Mouse (Mus musculus) frontal cortex, postnatal 10 days (tissue): Measurements from ENCODE around the gene Gm45808.
"Not testable (repeated sequence)": the region's sequence is repeated elsewhere in the genome, so short reads cannot be mapped to it uniquely, and the experiment has no call there.

Experiments
- DNase-seq, 2 experiments: peaks; one replicate each; pipeline ENCODE4 v3.0.0; 2022; ENCODE audit warnings: low spot score in 2 of 2, mixed read lengths in 1 of 2

Gm45808 gene

DNA sequence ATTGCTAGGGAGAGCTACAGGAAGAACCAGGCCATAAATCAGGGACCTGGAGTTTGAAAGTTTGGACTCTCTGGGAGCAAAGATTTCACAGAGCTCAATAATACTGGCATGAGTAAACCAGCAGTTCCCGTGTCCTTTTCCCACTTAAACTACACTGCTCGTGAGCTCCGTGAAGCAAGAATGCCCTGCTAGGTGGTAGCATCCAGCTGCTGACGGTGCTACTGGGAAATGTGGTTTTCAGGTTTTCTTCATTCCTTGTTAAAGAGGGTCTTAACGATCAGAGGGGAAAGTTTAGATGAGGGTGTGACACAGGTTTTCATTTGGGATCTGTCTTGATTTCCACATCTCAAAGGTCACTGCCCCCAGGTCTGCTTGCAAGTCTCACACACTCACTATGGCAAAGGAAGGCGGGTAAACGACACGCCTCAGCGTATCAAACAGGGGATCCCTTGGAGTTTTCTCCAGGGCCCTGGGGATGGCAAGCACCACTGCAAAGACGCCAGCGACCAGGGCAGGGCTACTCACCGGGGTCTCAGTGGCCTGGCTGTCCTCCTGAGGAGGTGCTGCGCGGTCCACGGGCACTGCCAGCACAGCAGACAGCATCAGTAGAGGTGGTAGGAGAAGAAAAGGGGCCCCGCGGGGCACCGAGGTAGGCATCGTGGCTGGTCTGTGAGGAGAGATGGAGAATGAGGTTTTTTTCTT is 22.7 kb upstream of the Gm45808 start:
- no peak for DNase-seq

DNA sequence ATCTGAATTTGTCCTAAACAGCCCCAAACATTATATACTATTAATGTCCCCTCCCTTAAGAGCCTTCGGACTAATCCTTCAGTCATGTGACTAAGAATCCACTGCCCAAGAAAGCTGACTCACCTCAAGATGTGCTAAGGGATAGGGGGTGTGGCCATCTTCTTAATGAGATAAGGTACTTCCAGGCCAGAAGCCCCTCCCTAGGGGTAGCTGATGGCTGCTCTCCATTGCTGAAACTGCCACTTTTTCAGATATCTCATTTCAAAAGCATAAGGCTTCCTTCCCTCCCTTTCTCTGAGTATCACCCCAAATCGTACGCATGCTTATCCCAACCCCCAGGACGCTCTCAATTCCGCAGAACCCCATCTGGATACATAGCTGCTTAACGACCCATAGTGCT is 21.9 kb upstream of the Gm45808 start:
- DNase-seq: no peak

DNA sequence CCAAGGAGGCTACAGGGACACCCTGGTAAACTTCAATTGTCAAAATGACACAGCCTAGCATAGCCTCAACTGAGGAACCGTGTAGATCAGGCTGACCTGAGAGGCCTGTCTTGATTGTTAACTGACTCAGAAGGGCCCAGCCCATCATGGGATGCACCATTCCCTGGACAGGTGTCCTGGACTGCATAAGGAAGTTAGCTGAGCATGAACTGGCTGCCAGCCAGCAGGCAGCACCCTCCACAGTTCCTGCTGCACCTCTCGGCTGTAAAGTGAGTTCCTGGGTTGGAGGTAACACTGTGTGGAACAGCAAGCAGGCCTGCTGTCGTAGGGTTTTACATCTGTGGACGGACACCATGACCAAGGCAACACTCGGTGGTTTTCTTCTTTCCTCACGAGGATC is 21.0 kb upstream of the Gm45808 start:
- DNase-seq: no peak

DNA sequence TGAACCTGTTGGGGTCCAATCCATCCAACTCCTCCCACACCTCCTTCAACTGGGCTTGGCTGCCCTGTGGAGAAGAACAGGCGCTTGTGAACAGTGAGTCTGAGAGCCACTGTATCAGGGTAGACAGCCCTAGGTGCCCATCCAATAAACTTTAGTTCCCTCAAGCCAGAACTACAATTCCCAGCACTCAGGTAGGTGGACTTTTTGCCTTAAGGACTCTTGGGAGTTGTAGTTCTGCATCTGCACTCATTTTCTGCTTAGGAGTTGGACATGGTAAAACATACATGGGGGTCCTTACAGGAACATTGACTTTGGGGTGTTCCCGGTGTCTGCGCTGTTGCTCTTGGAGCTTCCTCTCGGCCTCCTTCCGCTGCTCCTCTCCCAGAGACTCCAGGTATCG is 11.8 kb upstream of the Gm45808 start:
- no peak for DNase-seq

DNA sequence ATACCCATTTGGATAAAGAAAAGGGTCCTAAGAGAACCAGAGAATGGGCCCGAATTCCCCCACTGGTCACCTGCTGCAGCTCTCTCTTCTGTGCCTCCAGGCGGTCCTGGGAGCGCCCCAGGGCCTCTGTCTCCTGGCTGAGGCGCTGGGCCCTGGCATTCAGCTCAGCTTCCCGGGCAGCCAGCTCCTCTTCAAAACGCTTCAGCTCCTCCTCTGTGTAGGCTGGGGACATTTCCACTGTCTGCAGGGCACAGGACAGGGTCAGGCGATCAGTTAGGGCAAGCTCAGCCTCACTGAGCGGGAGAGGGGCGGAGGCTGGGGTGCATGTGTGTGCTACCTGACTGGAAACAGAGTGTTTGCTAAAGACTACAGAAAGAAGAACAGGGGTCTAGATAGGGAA is 7.9 kb upstream of the Gm45808 start:
- no peak for DNase-seq

DNA sequence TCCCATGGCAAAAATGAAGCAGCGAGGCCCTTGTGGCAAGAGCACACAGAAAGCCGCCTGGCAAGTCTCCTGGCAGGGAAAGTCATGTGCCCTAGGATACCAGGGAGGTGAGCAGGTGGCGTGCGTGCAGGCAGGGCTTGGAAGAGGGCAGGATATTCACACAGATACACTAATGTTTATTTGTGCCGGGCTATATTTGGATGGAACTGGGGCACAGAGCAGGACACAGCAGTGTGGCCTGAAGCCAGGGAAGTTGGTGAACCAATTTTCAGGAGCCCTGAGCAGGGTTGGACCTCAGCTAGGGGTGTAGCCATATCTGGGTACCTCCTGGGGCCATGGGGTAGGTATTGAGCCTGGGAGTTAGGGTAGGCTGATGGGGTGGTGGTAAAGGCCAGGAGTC is 6.3 kb upstream of the Gm45808 start:
- DNase-seq: no peak

DNA sequence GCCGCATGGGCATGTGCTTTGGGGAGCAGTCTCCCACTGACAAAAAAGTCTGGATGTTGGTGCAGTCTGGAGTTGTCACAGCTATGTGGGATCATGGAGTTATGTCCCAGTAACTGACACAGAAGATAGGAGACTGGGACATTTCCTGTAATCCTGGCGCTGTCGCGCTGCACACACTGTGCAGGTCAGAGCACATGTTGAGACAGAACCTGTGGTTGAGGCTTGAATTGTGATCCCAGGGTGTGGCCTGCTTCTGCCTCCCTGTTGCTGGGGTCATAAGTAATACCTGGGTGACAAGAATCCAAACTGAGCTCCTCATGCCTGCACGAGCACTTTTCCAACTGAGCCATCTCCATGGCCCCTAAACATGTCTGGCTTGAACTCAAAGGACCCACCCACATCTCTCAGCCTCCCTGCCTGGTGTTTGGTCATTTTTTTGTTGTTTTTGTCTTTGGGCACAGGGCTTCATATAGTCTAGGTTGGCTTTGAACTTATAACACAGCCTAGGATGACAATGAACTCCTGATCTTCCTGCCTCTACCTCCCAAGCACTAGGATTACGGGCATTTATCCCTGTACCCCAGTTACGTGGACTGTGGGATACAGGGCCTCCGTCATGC is 5.7 kb upstream of the Gm45808 start:
- no peak for DNase-seq

DNA sequence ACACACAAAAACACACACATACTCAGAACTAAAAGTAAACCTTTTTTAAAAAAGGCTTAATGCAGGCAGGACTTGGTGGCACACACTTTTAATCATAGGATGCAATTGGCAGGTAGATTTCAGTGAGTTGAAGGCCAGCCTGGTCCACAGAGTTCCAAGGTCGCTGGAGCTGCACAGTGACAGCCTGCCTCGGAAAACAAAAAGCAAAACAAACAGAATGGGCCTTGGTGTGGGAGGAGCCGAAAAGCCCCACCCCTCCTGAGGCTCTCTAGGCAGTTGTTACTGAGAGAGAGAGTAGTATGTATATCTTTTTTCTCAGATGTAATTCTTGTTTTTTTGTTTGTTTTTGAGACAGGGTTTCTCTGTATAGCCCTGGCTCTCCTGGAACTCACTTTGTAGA is 4.7 kb upstream of the Gm45808 start:
- DNase-seq: no peak

DNA sequence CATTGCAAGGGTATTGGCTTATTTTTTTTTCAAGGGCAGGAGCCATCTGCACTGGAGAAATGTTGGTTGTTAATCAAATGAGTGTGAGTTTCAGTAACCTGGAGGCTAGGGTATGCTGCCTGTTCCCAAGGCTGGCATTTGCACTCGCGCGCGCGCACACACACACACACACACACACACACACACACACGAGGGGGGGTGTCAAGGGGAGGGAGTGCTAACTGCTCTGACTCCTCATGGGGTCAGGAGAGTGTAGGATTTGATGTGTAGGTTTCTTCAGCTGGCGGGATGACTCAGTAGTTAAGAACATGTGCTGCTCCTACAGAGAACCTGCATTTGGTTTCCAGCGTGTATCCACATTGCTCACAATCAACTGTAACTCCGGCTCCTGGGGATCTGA is 4.2 kb upstream of the Gm45808 start:
- DNase-seq: no peak

DNA sequence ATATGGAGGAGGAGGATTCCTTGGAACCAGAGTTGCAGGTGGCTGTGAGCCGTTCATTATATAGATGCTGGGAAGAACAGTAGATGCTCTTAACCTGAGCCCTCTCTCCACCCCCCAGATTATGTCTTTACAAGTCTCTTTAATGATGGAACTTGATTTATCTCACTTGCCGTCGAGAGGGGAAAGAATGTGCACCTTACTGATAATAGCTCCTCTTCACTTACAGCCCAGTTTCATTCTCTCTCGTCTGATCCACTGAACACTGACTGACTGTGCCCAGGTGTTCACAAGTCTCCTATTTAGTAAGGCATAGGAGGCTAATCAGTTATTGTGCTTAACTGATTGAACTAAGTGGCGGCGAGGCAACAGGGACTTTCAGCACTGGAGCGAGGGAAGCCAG is 3.0 kb upstream of the Gm45808 start:
- no peak for DNase-seq

DNA sequence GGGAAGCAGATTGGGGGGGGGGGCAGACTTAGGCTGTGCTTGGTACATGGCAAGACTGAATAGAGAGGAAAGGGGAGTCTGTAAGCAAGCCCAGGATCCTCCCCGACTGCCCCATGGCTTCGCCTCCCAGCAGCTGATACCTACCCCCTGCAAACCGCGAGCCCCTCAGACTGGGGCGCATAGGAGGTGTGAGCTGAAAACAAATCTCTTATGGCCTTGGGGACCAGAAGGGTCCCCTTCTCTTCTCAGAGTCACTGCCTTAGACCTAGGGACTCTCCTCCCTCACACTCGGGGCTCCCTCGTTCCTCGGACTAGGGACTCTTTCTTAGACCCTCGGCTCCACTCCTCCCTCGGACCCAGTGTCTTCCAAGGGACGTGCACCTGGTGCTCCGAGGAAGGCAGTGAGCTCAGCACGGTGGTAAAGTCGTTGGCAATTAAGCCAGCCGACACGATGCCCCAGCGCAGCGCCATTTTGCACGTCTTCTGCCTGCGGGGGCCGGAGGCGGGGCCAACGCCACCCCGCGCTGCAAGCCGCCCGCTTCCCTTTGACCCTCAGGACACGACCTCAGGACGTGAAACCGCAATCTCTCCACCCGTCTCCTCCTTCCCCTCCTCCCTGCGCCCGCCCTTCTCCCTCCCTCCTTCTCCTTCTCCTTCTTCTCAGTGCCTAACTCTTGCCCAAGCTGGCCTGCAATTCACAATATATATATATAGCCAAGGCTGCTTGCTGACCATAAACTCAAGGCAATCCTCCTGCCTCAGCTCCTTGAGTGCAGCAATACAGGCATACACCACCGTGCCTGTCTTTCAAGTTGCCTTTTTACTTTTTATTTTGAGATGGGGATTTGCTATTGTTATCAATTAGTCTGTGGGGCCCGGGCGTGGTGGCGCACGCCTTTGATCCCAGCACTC is 1.9 kb upstream of the Gm45808 start, which contains the start of gene Dhdh:
Gene Dhdh (minus strand): TSS at position 513 of the 912 bp plus-strand sequence.
- DNase-seq: no peak

DNA sequence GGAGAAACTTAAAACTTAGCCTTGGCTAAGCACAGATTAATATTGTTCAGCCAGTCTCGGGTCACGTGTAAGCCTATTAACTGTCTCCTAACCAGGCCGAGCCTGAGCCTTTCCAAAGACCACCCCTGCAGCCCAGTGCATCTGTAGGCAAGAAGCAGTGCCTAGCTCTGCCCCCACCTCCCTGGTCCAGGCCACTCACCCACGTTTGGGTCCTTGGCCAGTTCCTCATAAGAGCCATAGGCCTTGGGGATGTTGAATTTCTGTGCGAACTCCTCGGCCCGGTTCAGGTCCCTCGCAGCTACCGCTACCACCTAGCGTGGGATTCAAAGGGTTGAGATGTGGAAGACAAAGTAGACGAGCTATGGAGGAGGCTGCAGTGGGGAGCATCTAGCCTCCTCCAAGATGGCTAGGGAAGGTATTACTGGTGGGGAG is 1.3 kb upstream of the Gm45808 start:
- no peak for DNase-seq

DNA sequence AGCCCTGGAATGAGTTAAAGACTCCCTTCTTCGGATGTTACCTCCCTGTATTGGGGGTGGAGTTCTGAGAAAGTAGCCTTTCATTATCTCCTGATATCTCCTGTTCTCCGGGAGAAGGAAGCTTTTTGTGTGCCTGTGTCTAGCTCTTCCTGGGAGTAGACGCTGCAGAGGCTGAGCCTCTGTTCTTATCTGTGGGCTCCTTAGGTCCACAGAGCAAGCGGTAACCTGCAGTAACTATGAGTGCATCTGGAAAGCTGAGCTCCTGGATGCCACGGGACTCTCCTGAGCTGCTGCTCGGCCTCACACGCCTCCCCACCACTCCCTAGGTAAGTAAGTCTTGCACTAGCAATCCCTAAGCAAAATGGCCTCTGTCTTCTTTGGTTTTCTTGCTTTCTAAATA is 453 bp downstream of the Gm45808 start:
- no peak for DNase-seq

DNA sequence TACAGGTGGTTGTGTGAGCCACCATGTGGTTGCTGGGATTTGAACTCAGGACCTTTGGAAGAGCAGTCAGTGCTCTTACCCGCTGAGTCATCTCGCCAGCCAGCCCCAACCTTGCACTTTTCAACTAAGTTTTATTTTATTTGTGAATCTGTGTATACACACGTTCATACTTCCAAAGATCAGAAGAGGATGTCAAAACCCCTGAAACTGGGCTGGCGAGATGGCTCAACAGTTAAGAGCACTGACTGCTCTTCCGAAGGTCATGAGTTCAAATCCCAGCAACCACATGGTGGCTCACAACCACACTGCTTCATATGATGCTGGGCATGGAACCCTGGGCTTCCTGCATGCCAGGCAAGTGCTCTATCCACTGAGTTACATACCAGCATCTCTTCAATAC is 1.6 kb downstream of the Gm45808 start:
- not testable (repeated sequence) for DNase-seq

DNA sequence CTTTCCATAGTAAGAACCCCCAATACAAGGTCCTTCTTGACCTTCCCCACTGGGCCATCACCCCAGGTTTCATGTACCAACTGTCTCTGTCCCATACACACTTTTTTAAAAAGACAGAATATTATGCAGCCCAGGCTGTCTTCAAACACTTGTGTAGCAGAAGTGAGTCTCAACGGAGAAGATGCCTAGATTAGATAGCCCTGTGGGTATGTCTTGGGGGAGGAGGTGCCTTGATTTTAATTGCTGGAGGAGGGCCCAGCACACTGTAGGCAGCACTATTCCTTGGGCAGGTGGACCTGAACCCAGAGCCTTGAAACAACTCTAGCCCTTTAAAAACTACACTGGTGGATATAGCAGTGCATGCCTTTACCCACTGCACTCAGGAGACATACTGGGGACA is 4.4 kb downstream of the Gm45808 start:
- no peak for DNase-seq

DNA sequence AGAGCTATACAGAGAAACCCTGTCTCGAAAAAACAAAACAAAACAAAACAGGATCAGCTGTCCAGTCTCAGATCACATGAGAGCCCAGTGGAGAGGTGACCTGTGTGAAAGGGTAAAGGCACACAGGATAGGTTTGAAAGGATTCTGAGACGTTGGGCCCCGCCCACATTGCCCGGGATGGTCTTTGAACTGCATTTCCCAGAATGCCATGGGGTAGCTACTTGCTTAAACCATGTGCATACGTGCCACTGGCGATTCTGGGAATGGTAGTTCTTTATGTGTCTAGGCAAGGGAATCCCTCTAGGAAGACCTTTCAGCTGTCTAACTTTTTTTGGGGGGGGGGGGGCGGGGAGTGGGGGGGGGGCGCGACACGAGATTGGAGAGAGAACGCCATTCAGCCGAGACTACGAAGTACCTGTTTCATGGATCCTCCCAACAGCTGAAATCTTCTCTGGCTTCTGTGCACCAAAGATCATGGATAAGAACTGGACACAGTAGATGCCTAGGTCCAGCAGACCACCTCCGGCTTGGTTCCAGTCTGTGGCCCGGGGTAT is 5.2 kb downstream of the Gm45808 start, which contains the start of gene Tulp2:
Gene Tulp2 (plus strand): TSS at position 504 of the 554 bp plus-strand sequence.
- peak; percentile 58 to 63 for DNase-seq

DNA sequence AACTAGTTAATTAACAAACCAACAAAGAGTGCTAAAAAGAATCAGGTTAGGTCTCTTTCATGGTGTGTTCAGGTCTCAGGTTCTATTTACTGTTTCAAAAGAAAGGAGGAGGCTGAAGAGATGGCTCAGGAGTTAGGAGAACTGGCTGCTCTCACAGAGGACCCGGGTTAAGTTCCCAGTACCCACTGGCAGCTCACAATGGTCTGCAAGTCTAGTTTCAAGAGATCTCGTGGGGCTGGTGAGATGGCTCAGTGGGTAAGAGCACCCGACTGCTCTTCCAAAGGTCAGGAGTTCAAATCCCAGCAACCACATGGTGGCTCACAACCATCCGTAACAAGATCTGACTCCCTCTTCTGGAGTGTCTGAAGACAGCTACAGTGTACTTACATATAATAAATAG is 6.3 kb downstream of the Gm45808 start:
- not testable (repeated sequence) for DNase-seq

DNA sequence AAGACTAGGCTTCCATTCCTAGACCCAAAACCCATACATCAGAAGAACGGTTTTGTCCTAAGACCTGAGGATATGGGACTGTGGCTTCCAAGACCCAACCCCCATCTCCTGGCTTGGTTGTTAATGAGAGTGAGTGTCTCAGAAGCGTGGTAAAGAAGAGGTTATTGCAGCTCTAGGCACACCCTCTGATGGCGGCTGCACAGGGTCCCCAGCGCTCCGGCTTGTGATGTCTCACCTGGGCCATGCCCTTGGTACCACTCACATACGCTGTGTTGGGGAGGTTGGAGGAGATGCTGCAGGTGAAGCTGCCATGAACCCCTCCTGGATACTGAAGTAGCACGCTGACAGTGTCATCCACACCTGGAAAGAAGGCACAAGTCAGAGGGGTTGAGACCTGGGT is 7.8 kb downstream of the Gm45808 start:
- no peak for DNase-seq

DNA sequence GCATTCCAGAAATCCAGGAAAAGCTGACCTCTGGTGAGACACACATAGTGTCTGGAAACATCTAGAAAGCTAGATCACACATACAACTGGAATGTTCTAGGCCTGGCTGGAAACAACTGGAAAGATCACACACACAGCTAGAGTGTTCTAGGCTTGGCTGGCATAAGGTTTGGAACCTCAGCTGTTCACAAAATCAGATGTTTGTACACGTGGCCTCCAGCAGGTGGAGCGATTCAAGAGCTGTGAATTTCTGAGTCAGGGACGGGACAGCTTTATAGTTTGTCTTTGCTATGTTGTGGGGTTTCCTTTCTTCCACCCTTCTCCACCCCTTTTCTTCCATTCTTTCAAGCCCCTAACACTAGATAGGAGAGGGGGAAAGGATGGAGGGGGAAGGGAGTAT is 9.6 kb downstream of the Gm45808 start:
- peak in 1 of 2 experiments; percentile 57 for DNase-seq

DNA sequence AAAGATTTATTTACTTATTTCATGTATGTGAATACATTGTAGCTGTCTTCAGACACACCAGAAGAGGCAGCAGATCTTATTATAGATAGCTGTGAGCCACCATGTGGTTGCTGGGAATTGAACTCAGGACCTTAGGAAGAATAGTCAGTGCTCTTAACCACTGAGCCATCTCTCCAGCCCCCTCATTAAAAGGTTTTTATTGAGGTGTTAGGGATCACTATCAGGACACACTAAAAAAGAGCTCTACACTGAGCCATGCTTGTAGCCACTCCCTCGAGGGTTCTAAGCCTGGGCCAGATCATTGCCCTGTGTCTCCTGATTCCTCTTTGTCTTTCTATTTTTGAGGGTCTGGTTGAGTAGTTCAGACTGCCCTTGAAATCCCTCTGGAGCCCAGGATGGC is 10.2 kb downstream of the Gm45808 start:
- no peak for DNase-seq

DNA sequence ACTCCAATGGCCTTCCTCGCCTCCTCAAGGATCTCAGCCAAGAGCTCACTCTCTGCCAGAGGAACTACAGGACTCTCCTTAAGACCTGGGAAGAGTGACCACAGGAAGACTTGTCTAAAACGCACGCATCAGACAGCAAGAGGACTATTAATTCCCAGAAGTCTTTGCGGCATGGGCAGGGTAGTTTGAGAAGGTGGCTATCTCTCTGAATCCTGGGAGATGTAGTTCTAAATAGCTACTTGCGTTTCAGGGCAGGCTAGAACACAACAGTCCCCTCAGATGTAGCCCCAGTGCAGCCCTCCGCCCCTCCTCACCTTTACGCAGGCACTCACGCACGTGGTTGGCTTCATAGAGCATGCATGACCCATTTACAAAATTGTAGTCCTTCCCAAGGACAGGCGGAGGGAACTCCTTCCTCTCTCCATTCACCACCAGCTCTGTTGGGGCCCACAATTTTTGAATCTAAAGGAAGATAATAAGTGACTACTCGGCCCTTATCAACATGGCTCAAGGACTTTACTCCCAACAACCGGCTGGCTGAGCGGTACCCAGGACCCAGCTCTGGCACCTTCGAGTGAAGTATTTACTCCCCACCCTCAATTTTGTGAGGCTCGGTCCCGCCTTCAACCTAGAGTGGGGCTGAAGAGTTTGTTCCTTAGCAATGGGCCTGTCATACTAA is 11.2 kb downstream of the Gm45808 start:
- no peak for DNase-seq

DNA sequence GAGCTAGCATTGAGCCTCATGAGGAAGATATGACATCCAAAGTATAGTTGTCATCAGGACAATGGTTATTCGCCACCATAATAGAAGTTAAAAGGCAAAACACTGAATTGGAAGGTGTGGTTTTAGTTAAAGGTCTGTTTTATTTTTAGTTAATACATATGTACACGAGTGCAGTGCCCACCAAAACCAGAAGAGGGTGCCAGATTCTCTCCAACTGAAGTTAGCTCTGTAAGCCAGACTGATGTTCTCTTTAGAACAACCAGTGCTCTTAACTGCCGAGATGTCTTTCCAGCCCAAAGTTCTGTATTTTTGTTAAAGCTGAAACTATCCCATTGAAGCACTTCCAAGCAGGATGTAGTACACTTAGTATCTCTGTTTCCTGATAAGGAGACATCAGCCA is 15.7 kb downstream of the Gm45808 start:
- DNase-seq: peak in 1 of 2 experiments; percentile 57
